Mouse (Mus musculus): ENCODE results near the gene Col23a1.

Gene Col23a1

DNA sequence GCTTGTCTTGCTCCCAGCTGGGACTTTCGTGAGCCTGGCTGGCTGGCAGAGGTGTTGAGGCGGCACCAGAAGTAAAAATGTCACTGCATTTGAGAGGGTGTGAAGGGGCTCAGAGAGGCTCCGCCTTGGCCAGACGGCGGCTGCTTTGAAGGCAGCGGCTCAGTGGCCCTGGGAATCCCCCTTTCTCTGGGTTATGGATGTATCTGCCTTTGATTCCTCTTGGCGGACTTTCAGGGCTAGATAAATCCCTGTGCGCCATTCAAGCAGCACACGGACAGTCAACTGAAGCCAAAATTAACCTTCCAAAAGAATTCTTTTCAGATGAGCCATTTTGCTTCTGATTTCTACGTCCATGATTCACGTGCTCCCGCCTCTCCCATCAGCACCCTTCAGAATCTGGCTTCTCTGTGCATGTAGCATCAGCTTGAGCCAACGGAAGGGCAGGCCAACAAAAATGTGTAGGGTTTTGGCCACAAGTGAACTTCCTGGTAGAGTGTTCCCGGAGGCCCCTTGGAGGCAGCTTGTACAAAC is 237.0 kb downstream of the Col23a1 start:
- in situ Hi-C loops (cut with MboI; ENCODE audit: low sequenced_read_pairs): loop anchor here (10.0 kb wide), 1 partner anchor 222 kb away; no protein-coding TSS in a partner anchor

DNA sequence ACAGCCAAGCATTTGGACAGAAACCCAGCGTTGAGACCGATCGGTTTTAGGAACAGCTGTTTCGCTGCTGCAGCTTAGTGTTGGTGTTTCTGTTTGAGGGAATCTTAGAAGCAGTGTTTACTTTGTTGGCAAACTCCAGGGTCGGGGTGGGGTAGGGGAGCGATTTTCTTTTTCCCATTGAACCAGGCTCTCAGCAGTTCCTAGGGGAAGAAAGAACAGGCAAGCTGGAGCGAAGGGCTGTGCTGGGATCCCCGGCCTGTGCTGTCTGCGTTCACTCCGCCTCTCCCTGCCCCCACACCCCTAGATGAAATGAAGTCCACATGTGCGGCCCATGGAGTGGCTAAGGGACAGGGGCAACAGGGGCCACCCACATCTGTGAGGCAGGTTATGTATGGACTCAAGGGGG is 243.4 kb downstream of the Col23a1 start:
- in situ Hi-C loops (cut with MboI; ENCODE audit: low sequenced_read_pairs): no loop called here

DNA sequence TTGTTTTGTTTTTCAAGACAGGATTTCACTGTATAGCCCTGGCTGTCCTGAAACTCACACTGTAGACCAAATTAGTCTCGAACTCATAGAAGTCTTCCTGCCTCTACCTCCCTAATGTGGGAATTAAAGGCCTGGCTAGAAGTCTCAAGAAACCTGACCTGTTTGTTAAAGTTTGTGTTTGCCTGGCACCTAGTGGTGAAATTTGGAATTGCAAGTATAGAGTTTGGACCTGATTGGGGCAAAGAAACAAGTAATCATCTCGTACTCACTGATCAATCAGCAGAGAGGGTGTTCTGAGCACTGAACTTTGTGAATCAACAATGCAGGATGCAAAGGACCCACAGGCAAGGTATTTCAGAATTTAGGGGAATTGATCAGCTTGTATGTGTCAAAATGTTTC is 244.6 kb downstream of the Col23a1 start:
- in situ Hi-C loops (cut with MboI; ENCODE audit: low sequenced_read_pairs): no loop called here

DNA sequence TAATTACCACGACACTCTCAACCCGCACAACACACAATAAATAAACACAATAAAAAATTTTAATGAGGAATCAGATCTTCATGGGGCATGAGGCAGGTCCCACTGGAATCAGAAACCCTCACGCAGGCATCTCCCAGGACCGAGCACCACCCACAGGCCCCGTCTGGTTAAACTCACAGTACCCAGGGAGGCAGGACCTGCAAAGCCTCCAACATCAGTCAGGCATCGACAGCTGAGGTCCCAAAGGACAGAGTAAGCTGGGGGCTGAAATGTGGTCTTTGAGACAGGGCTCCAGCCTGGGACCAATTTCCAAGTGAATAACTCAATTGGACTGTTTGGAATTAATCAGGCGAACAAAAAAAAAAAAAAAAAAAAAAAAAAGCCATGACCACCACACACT is 248.7 kb downstream of the Col23a1 start:
- in situ Hi-C loops (cut with MboI; ENCODE audit: low sequenced_read_pairs): no loop called here

DNA sequence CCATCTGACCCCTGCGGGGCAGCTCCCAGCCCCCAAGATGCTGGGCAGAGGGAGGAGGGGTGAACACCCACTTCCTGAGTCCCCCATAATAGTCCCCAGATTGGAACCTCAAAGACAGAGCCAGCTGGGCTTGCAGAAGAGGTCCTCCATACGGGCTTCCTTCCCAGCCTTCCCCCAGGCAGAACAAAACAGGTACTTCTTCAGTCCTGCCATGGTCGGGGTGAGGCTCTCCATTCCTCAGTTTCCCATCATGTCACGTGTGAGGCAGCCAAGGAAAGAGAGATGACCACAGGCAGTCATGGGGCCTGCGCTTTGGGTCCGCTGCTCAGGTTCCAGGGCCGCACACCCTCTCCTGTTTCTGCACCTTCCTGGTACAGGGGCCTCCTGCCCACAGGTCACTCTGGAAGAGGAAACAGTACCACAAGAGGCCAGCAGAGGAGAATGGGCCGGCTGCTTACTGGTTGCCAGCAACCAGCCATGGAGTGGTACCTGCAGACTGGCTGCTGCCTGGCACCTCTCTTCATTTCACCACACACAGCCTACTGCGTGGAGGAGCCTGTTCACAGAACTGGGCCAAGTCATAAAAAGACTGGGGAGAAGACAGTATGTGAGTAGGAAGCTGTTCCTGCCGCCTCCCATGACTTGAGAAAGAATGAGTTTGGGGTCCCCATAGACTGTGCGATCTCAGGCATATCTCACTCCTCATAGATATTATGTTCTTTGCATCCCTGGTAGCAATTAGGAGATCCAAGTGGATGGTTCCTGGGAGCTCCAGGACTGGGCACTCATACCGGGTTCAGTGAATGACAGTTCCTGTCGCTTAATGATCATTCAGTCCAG is 249.4 kb downstream of the Col23a1 start:
- in situ Hi-C loops (cut with MboI; ENCODE audit: low sequenced_read_pairs): no loop called here

DNA sequence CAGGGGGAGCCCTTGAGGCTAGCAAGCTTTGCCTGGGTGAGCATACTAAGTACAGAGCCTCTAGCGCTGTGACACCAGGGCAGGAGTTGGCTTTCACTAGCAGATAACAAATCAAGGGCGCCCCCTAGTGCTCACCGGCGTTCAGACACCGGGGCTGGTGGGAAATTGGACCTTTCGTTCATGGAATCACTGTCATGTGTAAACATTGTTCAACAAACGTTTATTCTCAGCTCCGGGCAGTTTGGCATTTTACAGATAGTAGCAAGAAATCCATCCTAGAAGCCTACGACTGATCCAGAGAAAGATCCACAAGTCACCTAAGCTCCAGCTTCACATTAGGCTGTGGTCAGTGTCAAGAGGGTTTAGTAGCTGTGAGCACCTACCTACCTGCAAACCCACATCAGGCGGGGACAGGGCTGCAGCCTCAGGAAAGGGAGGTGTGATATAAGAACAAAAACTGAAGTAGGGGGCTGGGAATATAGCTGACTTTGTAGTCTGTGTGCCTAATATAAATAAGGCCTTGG is 250.1 kb downstream of the Col23a1 start:
- in situ Hi-C loops (cut with MboI; ENCODE audit: low sequenced_read_pairs): no loop called here

DNA sequence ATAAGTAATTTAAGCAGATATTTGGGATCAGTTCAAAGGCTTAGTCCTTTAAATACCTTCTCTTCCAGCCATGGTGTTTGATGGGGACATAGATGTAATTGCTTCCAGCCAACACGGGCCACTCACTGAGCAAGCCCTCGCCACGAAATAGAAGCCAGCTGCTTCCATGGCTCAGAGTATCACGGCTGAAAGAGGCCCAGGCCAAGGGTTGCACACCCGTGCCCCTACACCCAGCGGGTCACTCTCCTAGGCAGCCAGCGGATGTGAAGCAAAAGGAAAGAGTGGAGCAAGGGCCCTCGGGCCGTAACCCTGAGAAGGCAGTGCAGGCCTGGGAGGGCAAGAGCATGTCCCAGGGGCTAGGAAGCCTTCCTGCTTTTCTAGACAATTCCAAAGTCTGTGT is 252.7 kb downstream of the Col23a1 start:
- in situ Hi-C loops (cut with MboI; ENCODE audit: low sequenced_read_pairs): no loop called here

DNA sequence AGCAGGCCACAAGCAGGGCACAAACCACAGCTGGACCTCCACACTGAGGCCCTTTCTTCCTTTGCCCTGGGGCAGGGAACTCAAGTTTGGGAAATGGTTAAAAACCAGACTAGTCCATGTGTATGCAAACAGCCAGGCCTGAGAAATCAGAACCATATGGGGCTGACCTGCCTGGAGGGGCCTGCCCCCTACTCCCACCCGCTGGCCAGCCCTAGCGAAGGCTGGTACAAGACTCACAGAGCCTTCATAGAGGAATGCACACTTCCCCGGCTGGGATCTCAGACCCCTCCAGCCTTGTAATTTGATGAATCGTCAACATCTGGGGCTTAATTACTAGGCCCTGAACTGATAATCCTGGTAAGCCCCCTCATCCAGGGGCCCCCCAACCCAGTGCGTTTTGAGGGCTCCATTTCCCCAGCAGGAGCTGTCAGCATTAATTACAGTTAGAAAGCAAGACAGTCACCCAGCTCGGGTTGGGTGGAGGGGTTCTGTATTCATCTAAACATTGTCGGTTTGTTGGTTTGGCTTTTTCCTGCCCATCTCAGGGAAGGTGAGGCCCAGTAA is 253.8 kb downstream of the Col23a1 start:
- in situ Hi-C loops (cut with MboI; ENCODE audit: low sequenced_read_pairs): no loop called here

DNA sequence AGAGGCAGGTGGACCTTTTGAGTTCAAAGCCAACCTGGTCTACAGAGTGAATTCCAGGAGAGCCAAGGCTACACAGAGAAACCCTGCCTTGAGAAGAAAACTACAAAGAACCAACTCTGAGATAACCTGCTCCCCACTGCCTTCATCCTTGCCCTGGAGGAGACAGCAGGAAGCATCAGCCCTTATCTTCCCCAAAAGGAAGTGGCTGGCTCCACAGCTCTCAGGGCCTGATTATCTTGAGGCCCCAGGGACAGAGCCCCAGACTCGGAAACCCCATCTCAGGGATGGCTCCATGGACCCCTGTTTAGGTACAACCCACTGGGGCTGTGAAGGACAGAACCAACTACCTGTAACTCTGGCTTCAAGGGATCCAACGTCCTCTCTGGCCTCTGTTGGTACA is 254.7 kb downstream of the Col23a1 start:
- in situ Hi-C loops (cut with MboI; ENCODE audit: low sequenced_read_pairs): no loop called here

DNA sequence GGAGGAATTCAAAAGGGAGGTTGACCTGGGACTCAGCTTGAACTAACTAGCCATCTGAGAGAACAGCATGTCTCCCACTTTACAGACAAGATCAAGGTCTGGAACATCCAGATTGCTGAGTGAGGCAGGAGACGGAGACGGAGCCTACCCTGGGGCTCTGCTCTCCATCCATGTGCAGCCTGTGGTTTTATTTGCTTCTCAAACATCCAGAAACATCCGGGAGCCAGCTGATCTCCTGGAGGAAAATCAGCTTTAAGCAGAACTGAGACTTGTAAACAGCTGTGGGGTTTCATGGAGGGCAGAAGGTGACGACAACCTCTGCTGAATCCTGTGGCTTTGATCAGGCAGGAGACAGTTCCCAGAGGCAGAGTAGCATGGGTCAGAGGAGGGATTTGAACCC is 256.1 kb downstream of the Col23a1 start:
- in situ Hi-C loops (cut with MboI; ENCODE audit: low sequenced_read_pairs): no loop called here

DNA sequence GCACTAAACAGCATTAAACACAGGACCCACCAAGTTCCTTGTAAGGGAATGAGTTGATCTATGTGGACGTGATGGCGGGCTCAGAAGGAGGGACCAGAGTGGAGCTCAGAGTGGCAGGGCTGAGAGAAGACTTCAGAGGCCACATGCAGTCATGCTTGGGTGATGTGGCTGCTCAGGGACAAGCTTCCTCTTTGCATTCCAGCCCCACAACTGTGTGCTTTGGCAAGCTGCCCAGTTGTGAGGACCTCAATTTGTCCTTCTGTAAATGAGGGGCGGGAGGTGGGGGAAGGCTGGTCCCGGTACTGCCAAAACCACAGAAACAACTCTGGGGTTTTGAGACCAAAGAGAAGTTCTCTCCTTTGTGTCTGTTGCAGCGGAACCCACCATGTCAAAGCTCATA is 261.5 kb downstream of the Col23a1 start:
- in situ Hi-C loops (cut with MboI; ENCODE audit: low sequenced_read_pairs): no loop called here

DNA sequence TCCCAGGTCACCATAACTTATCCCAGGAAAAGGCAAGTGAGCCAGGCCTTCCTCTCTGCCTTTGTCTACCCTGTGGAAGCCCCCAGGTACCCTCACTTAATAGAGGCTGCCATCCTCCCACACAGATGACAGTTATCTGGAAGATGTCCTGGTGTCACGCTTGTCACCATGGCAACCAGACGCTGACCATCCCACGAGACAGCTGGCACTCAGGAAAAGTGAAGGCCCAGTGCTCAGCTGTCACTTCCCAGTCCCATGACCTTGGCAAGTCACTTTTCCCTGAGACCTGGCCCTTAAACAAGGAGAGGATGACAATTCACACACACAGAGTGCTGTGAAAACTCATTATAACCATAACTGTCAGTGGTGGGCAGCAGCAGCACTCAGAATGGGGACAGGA is 262.4 kb downstream of the Col23a1 start:
- in situ Hi-C loops (cut with MboI; ENCODE audit: low sequenced_read_pairs): no loop called here

DNA sequence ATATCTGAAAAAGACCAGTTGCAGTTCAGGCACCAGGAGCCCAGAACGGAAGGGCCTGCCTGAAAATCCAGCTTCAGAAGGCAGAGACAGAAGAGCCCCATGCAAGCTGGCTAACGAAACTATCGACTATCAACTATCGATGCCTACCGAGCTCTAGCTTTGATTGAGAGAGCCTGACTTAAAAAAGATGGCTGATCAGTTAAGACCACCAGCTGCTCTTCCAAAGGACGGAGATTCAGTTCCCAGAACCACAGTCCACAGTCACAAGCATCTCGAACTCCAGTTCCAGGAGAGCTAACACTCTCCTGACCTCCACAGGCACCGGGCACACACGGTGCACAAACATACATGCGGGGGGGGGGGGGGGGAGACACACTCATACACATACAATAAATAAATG is 264.9 kb downstream of the Col23a1 start:
- in situ Hi-C loops (cut with MboI; ENCODE audit: low sequenced_read_pairs): no loop called here

DNA sequence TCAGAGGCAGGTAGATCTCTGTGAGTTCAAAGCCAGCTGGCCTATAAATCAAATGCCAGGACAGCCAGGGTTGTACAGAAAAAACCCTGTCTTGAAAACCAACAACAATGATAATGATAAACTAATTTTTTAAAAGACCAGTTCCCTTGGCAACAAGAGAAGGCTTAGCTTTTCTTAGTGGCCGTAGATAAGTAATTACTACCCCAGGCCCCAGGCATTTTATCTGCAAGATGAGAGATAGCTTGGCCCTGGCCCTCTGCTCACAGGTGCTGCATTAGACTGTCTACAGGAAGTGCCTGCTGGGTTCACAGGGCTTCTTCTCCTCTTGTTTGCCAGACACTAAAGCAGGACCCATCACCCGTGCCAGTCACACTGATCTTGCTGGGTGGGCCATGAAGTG is 265.3 kb downstream of the Col23a1 start:
- in situ Hi-C loops (cut with MboI; ENCODE audit: low sequenced_read_pairs): no loop called here

DNA sequence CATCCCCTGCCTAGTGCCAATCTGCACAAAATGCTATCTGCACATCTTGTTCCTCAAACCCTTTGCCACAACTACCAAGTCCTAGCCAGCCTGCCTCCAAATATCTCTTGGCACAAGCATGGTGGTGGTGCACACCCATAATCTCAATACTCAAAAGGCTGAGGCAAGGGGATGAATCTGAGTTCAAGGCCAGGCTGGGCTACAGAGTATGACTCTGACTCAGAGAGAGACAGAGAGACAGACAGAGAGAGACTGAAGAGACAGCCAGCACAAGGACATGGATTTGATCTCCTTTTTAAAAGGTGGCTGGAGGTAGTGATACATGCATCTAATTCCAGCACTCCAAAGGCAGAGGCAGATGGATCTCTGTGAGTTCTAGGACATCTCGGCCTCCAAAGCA is 273.6 kb downstream of the Col23a1 start:
- in situ Hi-C loops (cut with MboI; ENCODE audit: low sequenced_read_pairs): no loop called here

DNA sequence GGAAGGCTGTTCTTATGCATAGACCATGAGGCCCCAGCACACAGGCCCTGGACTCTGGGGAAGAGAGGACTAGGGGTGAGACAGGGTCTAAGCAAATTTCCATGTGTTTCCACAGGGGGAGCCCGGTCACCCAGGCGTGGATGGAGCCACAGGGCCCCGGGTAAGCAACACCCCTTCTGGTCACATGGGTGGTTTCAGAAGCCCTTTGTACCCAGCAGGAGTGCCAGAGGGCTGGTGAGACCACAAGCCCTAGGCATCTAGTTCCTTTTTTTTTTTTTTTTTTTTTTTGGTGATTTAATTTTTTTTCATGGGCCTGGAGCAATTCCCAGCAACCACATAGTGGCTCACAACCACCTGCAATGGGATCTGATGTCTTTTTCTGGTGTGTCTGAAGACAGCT is 275.3 kb downstream of the Col23a1 start:
- in situ Hi-C loops (cut with MboI; ENCODE audit: low sequenced_read_pairs): no loop called here

DNA sequence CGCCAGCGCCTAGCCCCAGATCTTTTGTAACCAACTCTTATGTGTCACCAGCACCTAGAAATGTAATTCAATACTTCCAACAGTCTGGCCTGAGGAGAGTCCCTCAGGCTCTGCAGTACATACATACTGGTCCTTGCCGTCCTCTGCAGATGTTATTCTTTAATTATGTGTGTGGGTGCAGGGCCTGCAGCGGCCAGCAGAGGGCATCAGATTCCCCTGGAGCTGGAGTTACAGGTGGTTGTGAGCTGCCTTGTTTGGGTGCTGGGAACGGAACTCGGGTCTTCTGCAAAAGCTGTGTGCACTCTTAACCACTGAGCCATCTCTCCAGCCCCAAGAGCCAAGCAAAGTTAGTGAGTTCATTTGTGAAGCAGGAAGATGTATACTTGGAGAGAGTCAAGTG is 276.2 kb downstream of the Col23a1 start:
- in situ Hi-C loops (cut with MboI; ENCODE audit: low sequenced_read_pairs): no loop called here

DNA sequence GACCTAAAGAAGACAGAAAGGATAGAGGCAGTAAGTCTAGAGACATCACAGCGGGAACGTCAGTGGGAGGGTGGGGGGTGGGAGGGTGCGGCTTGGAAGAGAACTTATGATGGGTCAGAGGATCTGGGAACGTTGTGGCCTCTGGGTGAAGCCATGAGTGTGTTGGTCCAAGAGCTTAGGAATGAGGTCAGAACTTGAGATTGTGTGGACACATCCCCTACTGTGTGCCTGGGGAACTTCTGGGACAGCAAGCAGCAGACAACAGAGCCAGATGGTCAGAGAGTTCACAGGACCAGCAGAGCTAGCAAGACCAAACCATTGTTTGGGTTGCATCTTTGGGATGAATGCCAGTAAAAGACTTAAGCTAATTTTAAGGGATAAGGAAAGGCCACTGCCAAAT is 279.1 kb downstream of the Col23a1 start:
- in situ Hi-C loops (cut with MboI; ENCODE audit: low sequenced_read_pairs): no loop called here

DNA sequence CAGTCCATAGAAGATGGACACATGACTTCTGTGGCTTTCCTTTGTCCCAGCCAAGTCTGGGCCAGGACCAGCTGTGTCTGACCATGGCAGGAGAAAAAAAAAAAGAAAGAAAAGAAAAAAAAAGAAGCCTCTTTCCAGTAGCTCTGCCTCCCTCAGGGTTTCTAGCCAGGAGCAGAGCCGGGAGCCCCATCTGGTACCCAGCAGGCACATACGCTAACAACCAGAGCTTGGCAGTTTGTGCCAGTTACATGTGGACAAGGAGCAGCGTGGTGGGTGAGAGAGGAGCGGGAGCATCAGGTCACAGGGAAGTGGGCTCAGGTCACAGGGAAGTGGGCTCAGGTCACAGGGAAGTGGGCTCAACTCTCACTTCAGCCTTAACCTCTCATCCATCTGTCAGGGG is 286.7 kb downstream of the Col23a1 start:
- in situ Hi-C loops (cut with MboI; ENCODE audit: low sequenced_read_pairs): no loop called here

DNA sequence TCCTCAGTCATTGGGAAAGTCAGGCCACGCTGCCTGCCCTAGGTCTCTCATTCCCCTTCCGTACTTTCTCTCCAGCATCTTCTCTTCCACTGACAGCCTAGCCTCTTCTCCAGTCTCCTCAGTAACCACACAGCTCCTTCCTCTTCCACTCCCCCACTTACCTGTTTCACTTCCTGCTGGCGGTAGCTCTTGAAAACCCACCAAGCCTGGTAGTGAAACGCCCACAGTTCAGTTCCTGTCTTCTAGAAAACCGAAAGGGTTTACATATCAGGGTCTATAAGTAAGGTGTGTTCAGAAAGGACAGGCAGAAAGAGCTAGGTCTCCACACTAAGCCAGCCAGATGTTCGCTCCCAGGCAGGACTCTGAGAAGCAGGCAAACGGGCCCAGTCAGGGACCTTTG is 287.9 kb downstream of the Col23a1 start:
- in situ Hi-C loops (cut with MboI; ENCODE audit: low sequenced_read_pairs): no loop called here

DNA sequence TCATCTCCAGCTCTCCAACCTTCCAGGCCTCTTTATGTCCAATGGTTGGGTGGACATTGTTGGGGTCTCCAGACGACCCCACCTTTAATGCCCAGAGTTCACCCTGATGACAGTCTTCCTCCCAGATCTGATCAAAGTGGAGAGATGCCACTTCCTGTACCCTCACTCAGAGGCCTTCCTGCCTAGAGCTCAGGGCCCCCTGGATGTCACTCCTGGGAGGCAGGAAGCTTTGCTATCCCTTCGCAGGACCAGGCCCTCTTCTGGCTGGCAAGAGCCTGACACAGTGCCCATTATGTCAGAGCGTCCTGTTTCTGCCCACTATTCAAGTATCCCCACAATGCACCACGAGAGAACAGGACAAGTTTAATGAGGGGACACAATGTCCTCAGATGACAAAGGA is 289.3 kb downstream of the Col23a1 start:
- in situ Hi-C loops (cut with MboI; ENCODE audit: low sequenced_read_pairs): no loop called here

DNA sequence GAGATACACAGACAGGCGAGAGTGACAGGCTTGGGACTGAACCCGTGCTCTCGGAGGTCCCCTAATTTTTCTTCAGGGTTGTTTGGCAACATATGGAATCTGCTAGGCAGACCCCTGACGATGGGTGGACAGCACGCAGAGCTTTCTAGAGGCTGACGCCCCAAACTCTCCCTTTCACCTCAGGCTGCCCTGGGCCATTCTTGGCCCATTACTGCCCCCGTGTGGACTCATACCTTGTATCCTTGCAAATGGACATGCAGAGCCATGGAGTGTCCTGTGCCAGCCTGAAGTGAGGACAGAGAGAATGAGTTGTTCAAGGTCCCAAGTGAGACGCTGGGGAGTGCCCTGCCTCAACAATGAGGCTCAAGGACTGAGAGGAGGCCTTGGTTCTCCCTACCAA is 293.0 kb downstream of the Col23a1 start:
- in situ Hi-C loops (cut with MboI; ENCODE audit: low sequenced_read_pairs): no loop called here
